Mouse (Mus musculus) limb, embryonic 15.5 days (tissue): ENCODE results near the gene Neurod2. TPM values are rescaled to one million over a fixed set of nuclear protein-coding genes. Genes with fewer than 3 reads are reported as not detected.

Experiments
- ATAC-seq: fragments of 200-750 bp; cut with Nextera tagmentation; 2 replicates; pipeline ENCODE4 v1.8.0; 2017; ENCODE audit warnings: low read depth, moderate TSS enrichment; ENCODE audit not compliant: insufficient number of reproducible peaks, low FRiP score, low TSS enrichment
- H3K27ac ChIP-seq: fragments of 300-500 bp; sonication (generic); 2 replicates; pipeline ENCODE4 v1.5.1; 2015; ENCODE audit warnings: moderate library complexity, mild to moderate bottlenecking, inconsistent platforms
- H3K27me3 ChIP-seq: fragments of 300-500 bp; sonication (generic); 2 replicates; pipeline ENCODE4 v1.6.1; 2015; ENCODE audit warnings: inconsistent platforms
- H3K36me3 ChIP-seq: fragments of 300-500 bp; sonication (generic); 2 replicates; pipeline ENCODE4 v1.6.1; 2015; ENCODE audit warnings: inconsistent platforms
- H3K4me1 ChIP-seq: fragments of 300-500 bp; sonication (generic); 2 replicates; pipeline ENCODE4 v1.6.1; 2015; ENCODE audit warnings: inconsistent platforms
- H3K4me2 ChIP-seq: fragments of 300-500 bp; sonication (generic); 2 replicates; pipeline ENCODE4 v1.6.1; 2015; ENCODE audit warnings: mild to moderate bottlenecking, inconsistent platforms
- H3K4me3 ChIP-seq: fragments of 300-500 bp; sonication (generic); 2 replicates; pipeline ENCODE4 v1.5.1; 2015; ENCODE audit warnings: mild to moderate bottlenecking, inconsistent platforms
- H3K9ac ChIP-seq: fragments of 300-500 bp; sonication (generic); 2 replicates; pipeline ENCODE4 v1.6.1; 2015; ENCODE audit warnings: inconsistent platforms
- H3K9me3 ChIP-seq: fragments of 300-500 bp; sonication (generic); 2 replicates; pipeline ENCODE4 v1.6.1; 2016; ENCODE audit warnings: inconsistent platforms
- WGBS: fragments of 180-500 bp; shearing (Covaris S2); methylation state at CpG from one replicate; pipeline ENCODE4 v1.1.7; 2015; 5-methylcytosine and 5-hydroxymethylcytosine counted together
- polyA plus RNA-seq: library from polyadenylated mRNA; unstranded; fragments of >200 nt; fragmentation: Nextera tagmentation; extraction: Ambion mirVana; gene quantifications from 2 replicates; pipeline ENCODE4 v1.2.1, GENCODE M21; 2015

Neurod2 gene
- polyA plus RNA-seq, 1 experiment from 2014 or later, result not detected

GRCm38 (mm10) chr11:98328371-98329069 lies 928 bp downstream of the Neurod2 start:
- H3K27ac ChIP-seq, result no peak overlapping the region
- H3K4me1 ChIP-seq, result peaks cover 23% of the 10 kb centered on the region
- H3K4me2 ChIP-seq, result peak overlapping the region; percentile 36
- WGBS, result under 1% methylated on average over 47 of the region's 56 CpGs
- H3K9me3 ChIP-seq, result no peaks in the 10 kb centered on the region
- peaks cover 100% of the 10 kb centered on the region for H3K27me3 ChIP-seq
- ATAC-seq, result no peak
- H3K4me3 ChIP-seq, result peak overlapping the region; percentile 20
- H3K9ac ChIP-seq, result no peak overlapping the region
- no peaks in the 10 kb centered on the region for H3K36me3 ChIP-seq

- no peak for ATAC-seq
- no peaks in the 10 kb centered on the region for H3K36me3 ChIP-seq
- H3K4me1 ChIP-seq, result peaks cover 23% of the 10 kb centered on the region
- H3K27ac ChIP-seq, result no peak overlapping the region
- H3K9me3 ChIP-seq, result no peaks in the 10 kb centered on the region
- peak overlapping the region; percentile 20 for H3K4me3 ChIP-seq
- H3K27me3 ChIP-seq, result peaks cover 100% of the 10 kb centered on the region
- under 1% methylated on average over 35 of the region's 35 CpGs for WGBS
- H3K9ac ChIP-seq, result no peak overlapping the region
- peak overlapping the region; percentile 36 for H3K4me2 ChIP-seq
Measured at GRCm38 (mm10) chr11:98328031-98328370, 1.4 kb downstream of the Neurod2 start.

GRCm38 (mm10) chr11:98327136-98328030 lies 2.1 kb downstream of the Neurod2 start:
- Histone ChIP-seq H3K27me3 (peaks cover 100% of the 10 kb centered on the region), H3K4me1 (peaks cover 23% of the 10 kb centered on the region), H3K9me3 (no peaks in the 10 kb centered on the region), H3K9ac (no peak overlapping the region), H3K36me3 (no peaks in the 10 kb centered on the region), H3K27ac (no peak overlapping the region), H3K4me3 (peak overlapping the region; percentile 20), H3K4me2 (peak overlapping the region; percentile 36)
- no peak for ATAC-seq
- WGBS, result under 1% methylated on average over 97 of the region's 97 CpGs

DNA sequence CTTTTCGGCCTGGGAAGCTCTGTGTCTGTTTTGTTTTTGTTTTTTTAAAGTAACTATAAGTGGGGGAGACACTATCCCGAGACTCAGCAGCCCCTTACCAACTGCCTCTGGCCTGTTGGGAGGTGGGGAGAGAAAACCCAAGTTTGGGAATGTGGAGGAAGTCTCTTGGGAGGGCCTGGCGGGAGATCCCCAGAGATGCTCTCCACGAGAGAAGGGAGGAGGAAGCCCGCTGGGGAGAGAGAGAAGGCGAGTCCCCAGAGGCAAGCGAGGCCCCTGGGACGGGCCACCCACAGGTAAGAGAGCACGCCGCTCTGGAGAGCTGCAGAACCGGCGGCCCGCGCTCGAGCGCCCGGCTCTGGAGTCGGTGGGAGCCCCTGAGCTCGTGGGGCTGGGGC lies 2.7 kb downstream of the Neurod2 start:
- WGBS, result 2% methylated on average over 19 of the region's 19 CpGs
- Histone ChIP-seq H3K27me3 (peaks cover 100% of the 10 kb centered on the region), H3K36me3 (no peaks in the 10 kb centered on the region), H3K4me2 (peak overlapping the region; percentile 36), H3K9ac (no peak overlapping the region), H3K27ac (no peak overlapping the region), H3K9me3 (no peaks in the 10 kb centered on the region), H3K4me1 (peaks cover 23% of the 10 kb centered on the region), H3K4me3 (peak overlapping the region; percentile 20; the same call in 1 of the 2 replicates)
- no peak for ATAC-seq

DNA sequence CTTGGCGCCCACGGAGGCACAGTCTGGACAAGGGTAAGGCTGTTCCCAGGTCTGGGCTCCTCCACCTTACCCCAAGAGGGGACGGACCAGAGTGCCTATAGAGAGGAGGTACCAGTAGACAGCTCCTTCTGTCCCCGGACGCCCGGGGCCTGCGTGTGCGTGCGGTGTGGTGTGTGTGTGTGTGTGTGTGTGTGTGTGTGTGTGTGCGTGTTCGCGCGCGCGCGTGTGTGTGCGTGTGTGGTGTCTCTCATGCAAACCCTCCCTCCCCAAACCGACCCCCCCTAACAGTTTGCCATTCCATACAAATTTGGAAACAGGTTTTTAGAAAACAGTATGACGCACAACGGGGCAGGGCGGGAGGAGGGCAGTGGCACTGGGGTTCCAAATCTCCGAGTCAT lies 3.6 kb downstream of the Neurod2 start:
- H3K4me2 ChIP-seq, result no peak overlapping the region
- H3K4me1 ChIP-seq, result peaks cover 29% of the 10 kb centered on the region
- peaks cover 100% of the 10 kb centered on the region for H3K27me3 ChIP-seq
- no peak overlapping the region for H3K4me3 ChIP-seq
- WGBS, result 6% methylated on average over 17 of the region's 22 CpGs
- H3K36me3 ChIP-seq, result no peaks in the 10 kb centered on the region
- H3K9ac ChIP-seq, result no peak overlapping the region
- no peak overlapping the region for H3K27ac ChIP-seq
- no peak for ATAC-seq
- H3K9me3 ChIP-seq, result no peaks in the 10 kb centered on the region

GRCm38 (mm10) chr11:98325191-98325820 lies 4.1 kb downstream of the Neurod2 start:
- Histone ChIP-seq H3K9me3 (no peaks in the 10 kb centered on the region), H3K27me3 (peaks cover 100% of the 10 kb centered on the region), H3K4me1 (peaks cover 34% of the 10 kb centered on the region), H3K9ac (no peak overlapping the region), H3K27ac (no peak overlapping the region), H3K4me3 (no peak overlapping the region), H3K36me3 (no peaks in the 10 kb centered on the region), H3K4me2 (no peak overlapping the region)
- ATAC-seq, result no peak
- 5% methylated on average over 14 of the region's 14 CpGs for WGBS

DNA sequence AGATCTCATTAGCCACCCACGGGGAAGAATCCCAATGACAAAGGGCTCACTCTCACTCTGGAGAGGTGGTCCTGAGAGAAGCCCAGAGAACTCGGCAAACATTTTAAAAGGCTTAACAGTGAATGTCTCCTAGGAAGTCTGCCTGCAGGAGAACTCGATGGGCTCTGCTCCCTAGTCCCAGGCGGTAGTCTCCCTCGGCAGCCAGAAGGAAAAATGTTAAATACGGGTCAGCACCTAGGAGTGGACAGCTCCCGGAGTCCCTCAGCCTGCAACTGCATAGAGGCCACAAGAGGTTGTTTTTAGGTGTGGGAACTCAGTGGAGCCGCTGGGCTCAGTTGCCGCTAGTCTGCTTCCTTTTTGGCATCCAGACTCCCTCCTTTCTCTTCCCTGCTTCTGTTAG lies 5.5 kb downstream of the Neurod2 start:
- Histone ChIP-seq H3K4me2 (no peak overlapping the region), H3K9me3 (no peaks in the 10 kb centered on the region), H3K9ac (no peak overlapping the region), H3K4me3 (no peak overlapping the region), H3K27ac (no peak overlapping the region), H3K27me3 (peaks cover 100% of the 10 kb centered on the region), H3K4me1 (peaks cover 36% of the 10 kb centered on the region), H3K36me3 (no peaks in the 10 kb centered on the region)
- no peak for ATAC-seq
- WGBS, result 1% methylated on average over 9 of the region's 9 CpGs

GRCm38 (mm10) chr11:98323136-98323866 lies 6.1 kb downstream of the Neurod2 start:
- H3K36me3 ChIP-seq, result no peaks in the 10 kb centered on the region
- no peak for ATAC-seq
- H3K27me3 ChIP-seq, result peaks cover 100% of the 10 kb centered on the region
- no peak overlapping the region for H3K4me2 ChIP-seq
- 5% methylated on average over 10 of the region's 10 CpGs for WGBS
- no peaks in the 10 kb centered on the region for H3K9me3 ChIP-seq
- H3K4me1 ChIP-seq, result peaks cover 37% of the 10 kb centered on the region
- H3K27ac ChIP-seq, result no peak overlapping the region
- no peak overlapping the region for H3K9ac ChIP-seq
- no peak overlapping the region for H3K4me3 ChIP-seq

- H3K9ac ChIP-seq, result no peak overlapping the region
- H3K9me3 ChIP-seq, result no peaks in the 10 kb centered on the region
- no peak for ATAC-seq
- H3K27ac ChIP-seq, result no peak overlapping the region
- WGBS, result 0% methylated on average over 1 of the region's 1 CpGs
- no peak overlapping the region for H3K4me2 ChIP-seq
- H3K36me3 ChIP-seq, result no peaks in the 10 kb centered on the region
- peaks cover 100% of the 10 kb centered on the region for H3K27me3 ChIP-seq
- no peak overlapping the region for H3K4me3 ChIP-seq
- peaks cover 26% of the 10 kb centered on the region for H3K4me1 ChIP-seq
Measured at GRCm38 (mm10) chr11:98322159-98322558, 7.3 kb downstream of the Neurod2 start.

- Histone ChIP-seq H3K36me3 (no peaks in the 10 kb centered on the region), H3K4me1 (peaks cover 21% of the 10 kb centered on the region), H3K4me2 (no peak overlapping the region), H3K9me3 (no peaks in the 10 kb centered on the region), H3K9ac (no peak overlapping the region), H3K4me3 (no peak overlapping the region), H3K27me3 (peaks cover 100% of the 10 kb centered on the region), H3K27ac (no peak overlapping the region)
- WGBS, result 8% methylated on average over 5 of the region's 5 CpGs
- no peak for ATAC-seq
Measured at GRCm38 (mm10) chr11:98321677-98322003, 7.8 kb downstream of the Neurod2 start.

DNA sequence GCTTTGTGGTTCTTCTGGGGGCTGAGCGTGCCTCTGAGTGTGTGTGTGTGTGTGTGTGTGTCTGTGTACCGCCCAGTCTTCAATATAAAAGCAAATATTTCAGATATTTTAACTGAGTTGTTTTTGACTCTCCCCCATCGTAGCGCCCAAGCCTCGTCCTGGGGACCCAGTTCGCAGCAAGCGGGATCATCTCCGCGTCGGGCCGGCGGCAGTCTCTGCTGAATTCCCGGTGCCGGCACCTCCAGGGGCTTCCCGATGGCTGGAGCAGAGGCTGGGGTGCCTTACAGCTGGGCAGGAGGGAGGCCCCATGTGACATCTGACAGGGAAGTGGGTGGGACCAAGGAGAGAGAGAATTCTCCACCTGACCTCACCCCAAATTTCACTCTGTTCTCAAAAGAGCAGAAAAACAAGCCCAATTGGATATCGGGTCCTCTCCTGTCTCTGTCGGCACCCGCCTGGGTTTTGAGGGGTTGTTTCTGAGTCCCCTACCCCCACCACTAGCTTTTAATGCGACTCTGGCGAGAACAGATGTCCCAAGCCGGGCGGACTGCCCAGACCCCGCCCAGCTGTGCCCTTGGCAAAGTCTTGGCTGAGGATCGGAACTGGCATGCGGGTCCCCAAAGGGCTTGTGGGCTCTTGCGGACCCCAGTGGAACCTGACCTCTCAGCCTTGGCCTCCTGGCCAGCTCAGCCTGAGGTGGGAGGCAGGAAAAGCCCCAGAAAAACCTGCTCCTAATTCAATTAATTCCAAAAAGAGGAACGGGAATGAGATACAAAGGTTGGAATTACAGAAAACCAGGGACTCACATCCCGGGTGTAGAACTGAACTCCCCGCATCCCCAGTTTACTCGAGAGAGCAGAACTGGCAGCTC lies 8.4 kb downstream of the Neurod2 start:
- Histone ChIP-seq H3K4me2 (no peak overlapping the region), H3K4me1 (peaks cover 21% of the 10 kb centered on the region), H3K27ac (no peak overlapping the region), H3K9ac (no peak overlapping the region), H3K9me3 (no peaks in the 10 kb centered on the region), H3K4me3 (no peak overlapping the region), H3K27me3 (peaks cover 100% of the 10 kb centered on the region), H3K36me3 (no peaks in the 10 kb centered on the region)
- ATAC-seq, result no peak
- WGBS, result 1% methylated on average over 30 of the region's 30 CpGs
